Mouse (Mus musculus): ENCODE measurements at regions not wholly inside any gene's neighbourhood (a gene's known extent, or its start where the extent isn't known, plus 50 kb on each side); places are given as distances from the start of the nearest gene placed in this dataset.

GRCm38 (mm10) chr15:29199988-29200387 is 972.4 kb upstream of the Ctnnd2 start:
- Histone ChIP-seq H3K36me3 (ENCODE audit: control insufficient read depth, insufficient read depth) (no peaks in the 10 kb centered on the region), H3K9me3 (ENCODE audit: control insufficient read depth, low read length) (no peaks in the 10 kb centered on the region), H3K4me3 (replicated peaks; ENCODE audit: low read length) (no peak overlapping the region), H3K27me3 (replicated peaks; ENCODE audit: control insufficient read depth, insufficient read depth, low read length) (no peaks in the 10 kb centered on the region), H3K4me2 (ENCODE audit: low read length) (no peak overlapping the region), H3K9ac (replicated peaks; ENCODE audit: low read depth, low read length) (no peak overlapping the region), H3K4me1 (replicated peaks; ENCODE audit: control insufficient read depth, insufficient read depth, low read length) (no peaks in the 10 kb centered on the region), H3K27ac (ENCODE audit: low read length) (peak overlapping the region; percentile 5; the same call in 1 of the 2 replicates)
- peak; percentile 72 for ATAC-seq

DNA sequence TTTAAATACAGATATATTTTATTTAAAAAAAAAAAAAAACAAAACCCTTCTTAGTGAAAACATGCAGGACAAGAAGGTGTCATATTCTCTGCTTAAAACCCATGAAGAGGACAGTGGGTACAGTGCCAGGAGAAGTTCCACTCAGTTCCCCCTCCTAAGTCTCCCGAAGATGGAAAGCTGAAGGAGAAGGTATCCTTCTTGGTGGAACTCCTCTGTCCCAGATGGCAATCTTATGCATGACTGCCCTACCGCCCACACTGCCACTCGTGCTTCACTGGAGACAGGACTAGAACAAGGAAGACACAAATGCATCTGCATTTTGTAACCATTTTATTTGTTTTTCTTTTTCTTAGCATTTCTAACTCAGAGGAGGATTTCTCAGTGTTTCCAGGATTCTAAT is 948.7 kb upstream of the Ctnnd2 start:
- H3K27me3 ChIP-seq (replicated peaks; ENCODE audit: control insufficient read depth, insufficient read depth, low read length) = no peaks in the 10 kb centered on the region
- H3K36me3 ChIP-seq (ENCODE audit: control insufficient read depth, insufficient read depth) = no peaks in the 10 kb centered on the region
- no peak overlapping the region for H3K4me2 ChIP-seq (ENCODE audit: low read length)
- H3K9me3 ChIP-seq (ENCODE audit: control insufficient read depth, low read length) = no peaks in the 10 kb centered on the region
- no peak overlapping the region for H3K9ac ChIP-seq (replicated peaks; ENCODE audit: low read depth, low read length)
- no peaks in the 10 kb centered on the region for H3K4me1 ChIP-seq (replicated peaks; ENCODE audit: control insufficient read depth, insufficient read depth, low read length)
- WGBS = 55% methylated on average over 3 of the region's 3 CpGs
- ATAC-seq = no peak
- H3K4me3 ChIP-seq (replicated peaks; ENCODE audit: low read length) = no peak overlapping the region
- no peak overlapping the region for H3K27ac ChIP-seq (ENCODE audit: low read length)

DNA sequence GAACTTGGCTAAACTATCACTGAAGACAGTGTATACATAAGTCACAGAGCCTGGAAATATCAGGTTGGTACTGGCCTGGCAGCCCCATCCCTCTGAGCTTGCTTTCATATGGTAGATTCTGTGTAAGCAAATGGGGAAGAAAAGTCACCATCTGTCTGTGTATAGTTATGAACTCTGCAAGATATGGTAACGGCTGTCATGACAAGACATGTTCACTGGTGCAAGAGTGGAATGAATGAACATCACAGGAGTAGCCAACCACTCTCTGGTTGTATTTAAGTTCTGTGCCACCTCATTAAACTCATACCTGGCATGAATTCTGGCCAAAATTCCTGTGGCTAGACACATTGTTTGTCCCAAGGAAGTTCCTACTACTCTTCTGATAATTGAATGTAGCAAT is 945.5 kb upstream of the Ctnnd2 start:
- ATAC-seq = peak; percentile 49
- no peaks in the 10 kb centered on the region for H3K36me3 ChIP-seq (ENCODE audit: control insufficient read depth, insufficient read depth)
- no peaks in the 10 kb centered on the region for H3K27me3 ChIP-seq (replicated peaks; ENCODE audit: control insufficient read depth, insufficient read depth, low read length)
- no peak overlapping the region for H3K27ac ChIP-seq (ENCODE audit: low read length)
- 56% methylated on average over 1 of the region's 1 CpGs for WGBS
- H3K9me3 ChIP-seq (ENCODE audit: control insufficient read depth, low read length) = no peaks in the 10 kb centered on the region
- no peak overlapping the region for H3K4me2 ChIP-seq (ENCODE audit: low read length)
- H3K4me3 ChIP-seq (replicated peaks; ENCODE audit: low read length) = no peak overlapping the region
- H3K4me1 ChIP-seq (replicated peaks; ENCODE audit: control insufficient read depth, insufficient read depth, low read length) = no peaks in the 10 kb centered on the region
- H3K9ac ChIP-seq (replicated peaks; ENCODE audit: low read depth, low read length) = no peak overlapping the region

GRCm38 (mm10) chr15:29234635-29235034 is 937.8 kb upstream of the Ctnnd2 start:
- no peak overlapping the region for H3K4me3 ChIP-seq (replicated peaks; ENCODE audit: low read length)
- no peaks in the 10 kb centered on the region for H3K36me3 ChIP-seq (ENCODE audit: control insufficient read depth, insufficient read depth)
- H3K4me2 ChIP-seq (ENCODE audit: low read length) = no peak overlapping the region
- no peaks in the 10 kb centered on the region for H3K9me3 ChIP-seq (ENCODE audit: control insufficient read depth, low read length)
- ATAC-seq = no peak
- no peaks in the 10 kb centered on the region for H3K4me1 ChIP-seq (replicated peaks; ENCODE audit: control insufficient read depth, insufficient read depth, low read length)
- no peak overlapping the region for H3K9ac ChIP-seq (replicated peaks; ENCODE audit: low read depth, low read length)
- no peaks in the 10 kb centered on the region for H3K27me3 ChIP-seq (replicated peaks; ENCODE audit: control insufficient read depth, insufficient read depth, low read length)
- H3K27ac ChIP-seq (ENCODE audit: low read length) = no peak overlapping the region

GRCm38 (mm10) chr15:29255152-29255551 is 917.2 kb upstream of the Ctnnd2 start:
- Histone ChIP-seq H3K4me3 (replicated peaks; ENCODE audit: low read length) (no peak overlapping the region), H3K9me3 (ENCODE audit: control insufficient read depth, low read length) (no peaks in the 10 kb centered on the region), H3K36me3 (ENCODE audit: control insufficient read depth, insufficient read depth) (no peaks in the 10 kb centered on the region), H3K9ac (replicated peaks; ENCODE audit: low read depth, low read length) (no peak overlapping the region), H3K27me3 (replicated peaks; ENCODE audit: control insufficient read depth, insufficient read depth, low read length) (no peaks in the 10 kb centered on the region), H3K4me1 (replicated peaks; ENCODE audit: control insufficient read depth, insufficient read depth, low read length) (no peaks in the 10 kb centered on the region), H3K27ac (ENCODE audit: low read length) (no peak overlapping the region), H3K4me2 (ENCODE audit: low read length) (no peak overlapping the region)
- WGBS = 62% methylated on average over 3 of the region's 3 CpGs
- no peak for ATAC-seq

DNA sequence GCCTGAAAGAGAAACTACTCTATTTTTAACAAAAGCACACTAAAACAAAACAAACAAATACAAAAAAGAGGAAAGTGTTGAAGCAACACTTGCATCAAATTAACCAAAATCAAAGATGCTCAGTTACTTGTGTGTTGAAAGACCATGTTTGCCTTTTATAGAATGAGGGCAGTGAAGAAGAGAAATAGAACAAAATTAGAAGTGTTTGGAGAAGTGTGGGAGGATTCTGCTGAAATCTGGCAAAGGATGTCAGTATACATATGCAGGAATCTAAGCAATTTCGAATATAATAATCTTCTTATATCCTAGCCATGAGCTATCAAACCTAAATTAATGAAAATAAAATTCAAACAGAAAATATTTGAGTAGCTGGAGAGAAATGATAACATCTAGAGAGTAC is 905.6 kb upstream of the Ctnnd2 start:
- Histone ChIP-seq H3K9ac (replicated peaks; ENCODE audit: low read depth, low read length) (no peak overlapping the region), H3K36me3 (ENCODE audit: control insufficient read depth, insufficient read depth) (no peaks in the 10 kb centered on the region), H3K27ac (ENCODE audit: low read length) (no peak overlapping the region), H3K4me2 (ENCODE audit: low read length) (no peak overlapping the region), H3K9me3 (ENCODE audit: control insufficient read depth, low read length) (no peaks in the 10 kb centered on the region), H3K27me3 (replicated peaks; ENCODE audit: control insufficient read depth, insufficient read depth, low read length) (no peaks in the 10 kb centered on the region), H3K4me1 (replicated peaks; ENCODE audit: control insufficient read depth, insufficient read depth, low read length) (no peaks in the 10 kb centered on the region), H3K4me3 (replicated peaks; ENCODE audit: low read length) (no peak overlapping the region)
- no peak for ATAC-seq
- WGBS = 58% methylated on average over 1 of the region's 1 CpGs

DNA sequence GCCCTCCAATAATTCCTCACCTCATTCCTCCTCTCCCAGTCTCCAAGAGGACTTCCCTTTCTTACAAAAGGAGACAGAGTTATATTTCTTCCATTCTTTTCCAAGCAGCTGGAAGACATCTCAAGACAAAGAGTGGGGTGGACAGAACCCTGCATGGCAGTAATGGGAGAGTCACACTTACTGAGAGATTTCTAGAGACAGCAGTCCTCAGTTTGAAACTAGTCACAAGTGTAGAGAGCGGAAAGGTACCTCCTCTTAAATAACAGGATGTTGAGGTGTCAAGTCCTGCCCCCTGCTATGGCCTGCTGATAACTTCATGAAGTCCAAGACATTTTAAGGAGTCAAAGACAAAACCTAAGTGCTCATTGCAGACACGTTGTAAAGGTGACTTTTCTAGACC is 875.9 kb upstream of the Ctnnd2 start:
- H3K9ac ChIP-seq (replicated peaks; ENCODE audit: low read depth, low read length) = no peak overlapping the region
- H3K36me3 ChIP-seq (ENCODE audit: control insufficient read depth, insufficient read depth) = no peaks in the 10 kb centered on the region
- no peaks in the 10 kb centered on the region for H3K27me3 ChIP-seq (replicated peaks; ENCODE audit: control insufficient read depth, insufficient read depth, low read length)
- no peak overlapping the region for H3K27ac ChIP-seq (ENCODE audit: low read length)
- ATAC-seq = no peak
- 82% methylated on average over 2 of the region's 2 CpGs for WGBS
- H3K4me2 ChIP-seq (ENCODE audit: low read length) = no peak overlapping the region
- H3K4me3 ChIP-seq (replicated peaks; ENCODE audit: low read length) = no peak overlapping the region
- H3K4me1 ChIP-seq (replicated peaks; ENCODE audit: control insufficient read depth, insufficient read depth, low read length) = no peaks in the 10 kb centered on the region
- no peaks in the 10 kb centered on the region for H3K9me3 ChIP-seq (ENCODE audit: control insufficient read depth, low read length)
